Mouse (Mus musculus) liver, postnatal 0 days (tissue): ENCODE results near the gene Pcsk5. TPM values are rescaled to one million over a fixed set of nuclear protein-coding genes. Genes with fewer than 3 reads are reported as not detected.

Source experiments
- ATAC-seq: fragments of 200-750 bp; cut with Nextera tagmentation; 2 replicates; pipeline ENCODE4 v1.8.0; 2017; ENCODE audit warnings: mild to moderate bottlenecking, moderate library complexity
- DNase-seq: peaks from one replicate; pipeline ENCODE4 v3.0.0-alpha.2; 2016
- H3K27ac ChIP-seq: fragments of 300-500 bp; sonication (generic); 2 replicates; pipeline ENCODE4 v1.5.1; 2014; ENCODE audit warnings: antibody characterized with exemption, moderate library complexity, mild to moderate bottlenecking, low read depth
- H3K27me3 ChIP-seq: fragments of 300-500 bp; sonication (generic); 2 replicates; pipeline ENCODE4 v1.6.1; 2014; ENCODE audit warnings: low read length, control low read depth, mixed read lengths; ENCODE audit not compliant: insufficient read depth
- H3K36me3 ChIP-seq: fragments of 300-500 bp; sonication (generic); replicated peaks from 2 replicates; pipeline ENCODE4 v1.6.1; 2014; ENCODE audit warnings: mild to moderate bottlenecking, control low read depth, low read length, moderate library complexity, mixed read lengths; ENCODE audit not compliant: insufficient read depth
- H3K4me1 ChIP-seq: fragments of 300-500 bp; sonication (generic); 2 replicates; pipeline ENCODE4 v1.6.1; 2014; ENCODE audit warnings: antibody characterized with exemption, mild to moderate bottlenecking, control low read depth; ENCODE audit not compliant: insufficient read depth
- H3K4me2 ChIP-seq: fragments of 300-500 bp; sonication (generic); 2 replicates; pipeline ENCODE4 v1.6.1; 2014; ENCODE audit warnings: low read depth, mild to moderate bottlenecking, low read length, moderate library complexity, mixed read lengths
- H3K4me3 ChIP-seq: fragments of 300-500 bp; sonication (generic); 2 replicates; pipeline ENCODE4 v1.5.1; 2014; ENCODE audit warnings: low read depth, low read length
- H3K9ac ChIP-seq: fragments of 300-500 bp; sonication (generic); replicated peaks from 2 replicates; pipeline ENCODE4 v1.6.1; 2014; ENCODE audit warnings: mild to moderate bottlenecking, moderate library complexity
- H3K9me3 ChIP-seq: fragments of 300-500 bp; sonication (generic); 2 replicates; pipeline ENCODE4 v1.6.1; 2016; ENCODE audit warnings: mild to moderate bottlenecking, control low read depth, low read length, mixed read lengths
- CTCF ChIP-seq: sonication (generic); IDR thresholded peaks from 2 replicates; pipeline ENCODE4 v1.5.1; 2016; ENCODE audit warnings: antibody characterized with exemption, low read depth
- EP300 ChIP-seq: IDR thresholded peaks from 2 replicates; pipeline ENCODE4 v1.6.1; 2016; ENCODE audit warnings: antibody characterized with exemption, low read depth, mild to moderate bottlenecking
- WGBS: fragments of 180-500 bp; shearing (Covaris S2); extraction: QIAGEN DNeasy Blood & Tissue Kit; methylation state at CpG from one replicate; pipeline ENCODE4 v1.1.7; 2014; ENCODE audit not compliant: insufficient replicate concordance; 5-methylcytosine and 5-hydroxymethylcytosine counted together
- polyA plus RNA-seq: library from polyadenylated mRNA; unstranded; fragments of >200 nt; fragmentation: Nextera tagmentation; extraction: Ambion mirVana; gene quantifications from 2 replicates; pipeline ENCODE4 v1.2.1, GENCODE M21; 2015

Pcsk5 gene
- polyA plus RNA-seq, 1 experiment from 2014 or later: 4.1 TPM

DNA sequence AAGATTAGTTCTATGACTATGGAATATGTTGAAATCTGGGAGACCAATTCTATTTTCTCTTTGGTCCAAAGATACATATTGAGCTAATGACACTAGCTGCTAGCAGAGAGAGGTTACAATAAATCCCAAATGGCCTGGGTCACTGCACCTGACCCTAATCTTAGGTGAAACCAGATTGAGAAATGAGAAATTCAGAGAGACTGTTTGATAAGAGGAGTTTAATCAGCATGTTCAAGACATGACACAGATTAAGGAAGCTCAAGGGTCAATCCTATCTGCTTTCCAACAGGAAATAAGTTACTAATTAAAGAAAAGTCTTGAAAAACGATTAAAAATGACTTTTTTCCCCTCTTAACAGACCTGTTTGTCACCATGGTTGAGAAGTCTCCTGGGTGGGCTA is 96.0 kb downstream of the Pcsk5 start:
- Histone ChIP-seq H3K4me1 (no peaks in the 10 kb centered on the region), H3K27me3 (no peaks in the 10 kb centered on the region), H3K4me3 (no peak overlapping the region), H3K36me3 (no peaks in the 10 kb centered on the region), H3K4me2 (no peak overlapping the region), H3K9ac (no peak overlapping the region), H3K9me3 (no peaks in the 10 kb centered on the region), H3K27ac (no peak overlapping the region)
- TF ChIP-seq EP300: no peak
- TF ChIP-seq CTCF: no peak
- ATAC-seq (no peak), DNase-seq (no peak)
- 20% methylated on average over 1 of the region's 1 CpGs for whole genome bisulfite sequencing

GRCm38 (mm10) chr19:17732676-17733277 is 104.7 kb downstream of the Pcsk5 start:
- no peak for DNase-seq
- no peak overlapping the region for H3K9ac ChIP-seq
- ATAC-seq: no peak
- no peaks in the 10 kb centered on the region for H3K9me3 ChIP-seq
- TF ChIP-seq EP300: no peak
- no peak for TF ChIP-seq CTCF
- H3K36me3 ChIP-seq: no peaks in the 10 kb centered on the region
- H3K27ac ChIP-seq: no peak overlapping the region
- H3K4me2 ChIP-seq: no peak overlapping the region
- H3K4me3 ChIP-seq: no peak overlapping the region
- peaks cover 3% of the 10 kb centered on the region; the same call in 1 of the 2 replicates for H3K4me1 ChIP-seq
- H3K27me3 ChIP-seq: no peaks in the 10 kb centered on the region

DNA sequence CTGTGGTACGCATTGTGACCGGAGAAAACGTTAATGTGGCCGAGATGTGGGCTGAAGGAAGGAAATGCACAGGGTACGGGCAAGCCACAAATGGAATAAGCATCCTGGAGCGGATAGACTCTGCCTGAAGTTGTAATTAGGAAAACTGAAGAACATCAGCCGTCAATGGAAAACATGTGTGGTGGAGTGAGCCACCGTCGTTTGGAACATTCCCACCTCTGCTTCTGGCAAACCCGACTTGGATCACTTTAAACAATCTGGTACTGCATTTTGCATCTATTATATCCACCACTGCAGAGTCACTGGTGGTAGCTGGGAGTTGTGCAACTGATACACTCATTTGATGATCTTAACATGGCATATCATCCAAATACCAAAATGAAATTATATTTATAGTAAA is 120.4 kb downstream of the Pcsk5 start:
- TF ChIP-seq EP300 (no peak), CTCF (no peak)
- Histone ChIP-seq H3K36me3 (no peaks in the 10 kb centered on the region), H3K9ac (no peak overlapping the region), H3K9me3 (no peaks in the 10 kb centered on the region), H3K27ac (no peak overlapping the region), H3K4me2 (no peak overlapping the region), H3K4me1 (no peaks in the 10 kb centered on the region), H3K27me3 (no peaks in the 10 kb centered on the region), H3K4me3 (no peak overlapping the region)
- WGBS: 64% methylated on average over 10 of the region's 10 CpGs
- ATAC-seq: no peak
- DNase-seq: no peak

DNA sequence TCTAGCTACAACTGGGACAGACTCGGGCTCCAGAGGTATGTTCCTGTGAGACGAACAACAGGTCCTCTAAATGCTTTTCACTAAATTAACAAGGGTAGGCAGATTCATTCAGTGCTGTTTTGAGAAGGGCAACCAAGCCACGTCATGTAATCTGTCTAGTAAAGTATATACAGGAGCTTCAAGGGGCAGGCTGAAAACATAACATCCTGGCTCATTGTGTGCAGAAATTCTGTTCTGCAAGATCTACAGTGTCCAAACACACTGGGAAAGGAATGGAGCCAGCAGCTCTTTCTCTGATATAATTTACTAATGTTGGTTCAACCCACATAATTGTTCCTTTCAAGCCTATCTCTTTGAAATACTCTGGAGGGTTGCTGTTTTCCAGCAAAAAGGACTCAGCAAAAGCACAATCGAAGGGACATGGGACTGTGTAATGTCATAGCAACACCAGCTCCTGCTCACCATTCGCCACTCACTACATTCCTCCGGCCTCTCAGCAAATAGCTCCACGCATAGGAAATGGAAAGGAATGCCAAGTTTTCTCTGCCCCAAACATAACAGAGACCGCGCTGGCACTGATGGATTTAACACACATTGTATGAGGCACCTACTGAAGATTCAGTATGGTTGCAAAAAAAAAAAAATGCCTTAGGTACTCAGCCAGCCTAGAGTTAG is 122.0 kb downstream of the Pcsk5 start:
- DNase-seq (no peak), ATAC-seq (no peak)
- 73% methylated on average over 9 of the region's 9 CpGs for WGBS

DNA sequence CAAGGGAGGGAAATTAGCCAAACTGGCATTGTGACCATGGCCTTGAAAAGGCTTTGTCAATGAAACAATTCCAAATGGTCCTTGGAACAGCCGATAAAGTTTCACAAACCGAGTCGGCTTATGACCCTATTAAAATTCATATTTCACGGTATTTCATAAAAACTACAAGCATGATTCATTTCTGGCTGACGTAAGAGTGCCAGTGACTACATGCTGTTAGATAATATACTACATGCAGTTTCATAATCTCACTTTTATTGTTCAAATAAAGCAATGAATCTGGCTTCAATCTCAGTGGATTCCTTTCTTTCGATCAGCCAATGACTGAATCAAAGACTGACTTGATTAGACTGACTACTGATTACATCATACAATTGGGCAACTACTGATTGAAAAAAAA is 145.8 kb downstream of the Pcsk5 start:
- TF ChIP-seq CTCF (no peak), EP300 (no peak)
- WGBS: 83% methylated on average over 6 of the region's 6 CpGs

More for the DNA sequence above, 122.0 kb downstream of the Pcsk5 start:
- no peaks in the 10 kb centered on the region for H3K9me3 ChIP-seq
- H3K36me3 ChIP-seq: no peaks in the 10 kb centered on the region; the same call in 1 of the 2 replicates
- H3K4me3 ChIP-seq: no peak overlapping the region
- no peak overlapping the region for H3K27ac ChIP-seq
- H3K9ac ChIP-seq: no peak overlapping the region
- TF ChIP-seq CTCF (no peak), EP300 (no peak)
- H3K4me2 ChIP-seq: no peak overlapping the region
- no peaks in the 10 kb centered on the region for H3K27me3 ChIP-seq
- H3K4me1 ChIP-seq: no peaks in the 10 kb centered on the region

GRCm38 (mm10) chr19:17678371-17678770 is 159.1 kb downstream of the Pcsk5 start:
- no peak overlapping the region for H3K27ac ChIP-seq
- H3K4me2 ChIP-seq: no peak overlapping the region
- no peaks in the 10 kb centered on the region for H3K36me3 ChIP-seq
- no peak overlapping the region for H3K4me3 ChIP-seq
- 80% methylated on average over 7 of the region's 7 CpGs for WGBS
- no peaks in the 10 kb centered on the region for H3K4me1 ChIP-seq
- no peak overlapping the region for H3K9ac ChIP-seq
- no peaks in the 10 kb centered on the region for H3K27me3 ChIP-seq
- H3K9me3 ChIP-seq: no peaks in the 10 kb centered on the region
- TF ChIP-seq CTCF (no peak), EP300 (no peak)
- ATAC-seq: no peak
- no peak for DNase-seq

More for the DNA sequence above, 145.8 kb downstream of the Pcsk5 start:
- no peaks in the 10 kb centered on the region for H3K27me3 ChIP-seq
- no peaks in the 10 kb centered on the region for H3K9me3 ChIP-seq
- DNase-seq (no peak), ATAC-seq (no peak)
- no peak overlapping the region for H3K27ac ChIP-seq
- no peak overlapping the region for H3K4me2 ChIP-seq
- H3K36me3 ChIP-seq: no peaks in the 10 kb centered on the region
- H3K9ac ChIP-seq: no peak overlapping the region
- H3K4me1 ChIP-seq: no peaks in the 10 kb centered on the region
- no peak overlapping the region for H3K4me3 ChIP-seq
